Mouse (Mus musculus): ENCODE measurements around the gene Agxt.

GRCm38 (mm10) chr1:93132676-93133075 is 2.4 kb upstream of the Agxt start:
- no peak for TF ChIP-seq GATA1 (IDR thresholded peaks at IDR 0.05; ENCODE audit: low read length)
- no peak for TF ChIP-seq TAL1 (IDR thresholded peaks at IDR 0.05; ENCODE audit: low read length)
